Mouse (Mus musculus): ENCODE results near the gene Wdr12. TPM values are rescaled to one million over a fixed set of nuclear protein-coding genes. Genes with fewer than 3 reads are reported as not detected.

Gene Wdr12
- 48.6 and 52.6 TPM in 2 replicates for polyA plus RNA-seq (2014; fragmentation: Nextera tagmentation; extraction: Ambion mirVana)

DNA sequence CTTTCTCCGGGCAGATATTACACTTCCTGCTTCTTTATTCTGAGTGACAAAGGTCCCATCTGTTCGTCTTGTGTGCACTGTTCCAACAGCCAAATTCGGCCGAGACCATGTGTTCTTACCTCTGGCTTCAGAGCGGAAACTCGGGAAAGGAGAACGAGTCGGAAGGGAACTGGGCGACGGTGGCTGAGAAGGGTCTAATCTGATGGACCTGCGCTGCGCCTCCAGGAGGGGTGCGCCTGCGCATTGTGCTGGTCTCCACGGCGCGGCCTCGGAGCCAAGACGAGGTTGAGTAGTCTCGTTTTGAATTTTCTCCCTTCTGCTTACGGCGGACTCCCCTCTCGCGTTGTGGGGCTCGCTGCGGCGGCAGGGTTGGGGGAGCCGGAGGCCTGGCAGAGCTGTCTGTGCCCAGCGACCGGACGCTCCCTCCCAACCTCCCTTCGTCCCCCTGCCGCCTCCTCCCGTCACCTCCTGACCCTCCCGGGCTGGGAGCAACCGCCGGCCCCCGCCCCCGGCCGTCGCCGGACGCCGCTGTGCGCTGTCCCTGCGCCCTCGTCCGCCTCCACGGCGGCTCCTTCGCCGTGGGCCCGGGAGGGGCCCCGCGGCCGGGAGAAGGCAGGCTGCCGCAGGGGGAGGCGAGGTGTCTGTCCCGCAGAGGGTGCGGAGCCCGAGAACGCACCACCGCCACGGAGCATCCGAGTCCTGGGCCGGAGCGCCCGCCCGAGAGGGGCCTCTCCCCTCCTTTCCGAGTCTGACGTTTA lies at the start of gene Wdr12, which contains the start of gene Carf:
Gene Wdr12 (minus strand): TSS at position 622 of the 758 bp plus-strand sequence.
Gene Carf (plus strand): TSS at position 224 of the 758 bp plus-strand sequence.
- under 1% methylated on average over 64 of the region's 71 CpGs for WGBS
- peak within 1 kb of the TSS; percentile 99 for H3K27ac ChIP-seq (ENCODE audit: low read depth)
- peak within 1 kb of the TSS; percentile 68 for H3K4me2 ChIP-seq
- peak within 1 kb of the TSS; percentile 89 for H3K4me3 ChIP-seq (ENCODE audit: low read depth, low read length)
- ATAC-seq (ENCODE audit: insufficient read depth) (peak; percentile 97), DNase-seq (peak; percentile 98)
- no peaks in the 10 kb centered on the region for H3K4me1 ChIP-seq (ENCODE audit: insufficient read depth)
- H3K9ac ChIP-seq = peak within 1 kb of the TSS; percentile 96
- no peak for TF ChIP-seq CTCF (IDR thresholded peaks at IDR 0.05; ENCODE audit: low read depth)
- peaks cover 9% of the 10 kb centered on the region; the same call in 1 of the 2 replicates for H3K36me3 ChIP-seq (ENCODE audit: insufficient read depth)
- H3K9me3 ChIP-seq (ENCODE audit: low read depth, low read length) = no peaks in the 10 kb centered on the region
- no peaks in the 10 kb centered on the region for H3K27me3 ChIP-seq (ENCODE audit: insufficient read depth, low read length)

DNA sequence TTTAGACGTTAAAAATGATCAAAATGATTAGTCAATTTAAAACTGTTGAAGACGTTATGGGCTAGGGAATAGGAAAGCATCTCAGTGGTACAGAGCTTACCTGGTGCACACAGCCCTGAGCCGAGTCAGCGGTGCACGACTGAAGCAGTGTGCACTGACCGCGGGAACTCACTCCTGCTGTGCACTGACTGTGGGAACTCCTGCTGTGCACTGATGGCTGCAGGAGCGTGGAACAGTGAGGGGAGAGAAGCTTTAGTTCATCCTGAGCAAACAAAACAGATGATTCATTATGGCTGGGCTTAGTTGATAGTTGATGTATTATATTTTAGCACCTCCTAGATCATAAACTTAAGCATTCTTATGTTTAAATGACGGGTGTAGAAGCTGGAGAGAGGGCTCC lies 38.9 kb upstream of the Wdr12 start:
- Histone ChIP-seq H3K27me3 (ENCODE audit: insufficient read depth, low read length) (no peaks in the 10 kb centered on the region), H3K9ac (no peak overlapping the region), H3K9me3 (ENCODE audit: low read depth, low read length) (no peaks in the 10 kb centered on the region), H3K27ac (ENCODE audit: low read depth) (no peak overlapping the region), H3K4me2 (no peak overlapping the region), H3K4me3 (ENCODE audit: low read depth, low read length) (no peak overlapping the region), H3K36me3 (ENCODE audit: insufficient read depth) (no peaks in the 10 kb centered on the region), H3K4me1 (ENCODE audit: insufficient read depth) (no peaks in the 10 kb centered on the region)
- no peak for DNase-seq
- no peak for ATAC-seq (ENCODE audit: insufficient read depth)
- no peak for TF ChIP-seq CTCF (IDR thresholded peaks at IDR 0.05; ENCODE audit: low read depth)
- 55% methylated on average over 9 of the region's 9 CpGs for WGBS

DNA sequence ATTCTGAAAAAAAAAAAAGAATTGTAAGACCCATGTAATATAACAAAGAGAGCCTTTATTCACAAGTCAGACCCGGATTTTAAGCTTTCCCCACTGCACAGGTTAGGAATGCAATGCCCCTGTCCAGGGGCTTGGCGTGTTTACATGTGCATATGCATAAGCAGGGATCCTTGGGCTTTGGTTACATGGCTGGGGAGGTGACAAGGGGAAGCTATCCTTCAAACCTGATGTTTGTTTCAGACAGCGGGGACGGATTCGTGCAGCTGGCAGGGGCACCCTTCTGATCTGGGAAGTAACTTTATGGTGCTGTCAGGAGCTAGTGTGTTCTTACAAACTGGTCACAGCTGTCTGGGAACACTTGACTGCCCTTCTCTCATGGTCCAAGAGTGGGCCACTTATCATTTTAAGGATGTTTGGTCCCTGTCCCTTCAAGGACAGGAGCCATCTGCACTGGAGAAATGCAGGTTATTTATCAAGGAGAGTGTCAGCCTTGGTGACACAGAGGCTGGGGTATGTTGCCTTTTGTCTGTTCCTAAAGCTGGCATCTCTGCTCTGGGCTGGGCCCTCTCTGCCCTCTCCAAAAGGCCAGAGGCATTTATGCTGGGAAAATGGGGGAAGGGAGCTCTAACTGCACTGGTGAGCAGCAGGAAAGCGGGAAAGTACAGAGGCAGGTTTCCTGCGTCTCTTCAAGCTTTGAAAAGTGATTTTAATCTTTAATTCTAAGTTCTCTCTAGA lies 19.4 kb upstream of the Wdr12 start:
- DNase-seq = no peak
- no peak overlapping the region for H3K4me3 ChIP-seq (ENCODE audit: low read depth, low read length)
- no peak overlapping the region for H3K4me2 ChIP-seq
- no peak overlapping the region for H3K27ac ChIP-seq (ENCODE audit: low read depth)
- 47% methylated on average over 7 of the region's 7 CpGs for WGBS
- ATAC-seq (ENCODE audit: insufficient read depth) = no peak
- H3K36me3 ChIP-seq (ENCODE audit: insufficient read depth) = no peaks in the 10 kb centered on the region
- no peaks in the 10 kb centered on the region for H3K4me1 ChIP-seq (ENCODE audit: insufficient read depth)
- H3K27me3 ChIP-seq (ENCODE audit: insufficient read depth, low read length) = no peaks in the 10 kb centered on the region
- no peak for TF ChIP-seq CTCF (IDR thresholded peaks at IDR 0.05; ENCODE audit: low read depth)
- no peaks in the 10 kb centered on the region for H3K9me3 ChIP-seq (ENCODE audit: low read depth, low read length)
- no peak overlapping the region for H3K9ac ChIP-seq

DNA sequence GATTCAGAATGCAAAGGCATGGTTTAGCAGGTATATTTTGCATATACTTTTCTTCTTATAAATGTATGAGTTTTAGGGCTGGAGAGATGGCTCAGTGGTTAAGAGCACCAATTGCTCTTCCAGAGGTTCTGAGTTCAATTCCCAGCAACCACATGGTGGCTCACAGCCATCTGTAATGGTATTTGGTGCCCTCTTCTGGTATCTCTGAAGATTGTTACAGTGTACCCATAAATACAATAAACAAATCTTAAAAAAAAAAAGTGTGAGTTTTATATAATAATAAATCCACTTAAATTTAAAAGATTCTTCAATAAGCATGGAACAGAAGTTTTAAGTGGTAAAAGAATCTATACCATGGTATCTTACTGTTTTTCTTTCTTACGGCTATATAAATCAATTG lies 6.1 kb upstream of the Wdr12 start:
- DNase-seq (no peak), ATAC-seq (ENCODE audit: insufficient read depth) (no peak)
- Histone ChIP-seq H3K4me1 (ENCODE audit: insufficient read depth) (no peaks in the 10 kb centered on the region), H3K4me3 (ENCODE audit: low read depth, low read length) (no peak overlapping the region), H3K4me2 (no peak overlapping the region), H3K9ac (no peak overlapping the region), H3K27me3 (ENCODE audit: insufficient read depth, low read length) (no peaks in the 10 kb centered on the region), H3K9me3 (ENCODE audit: low read depth, low read length) (no peaks in the 10 kb centered on the region), H3K27ac (ENCODE audit: low read depth) (no peak overlapping the region), H3K36me3 (ENCODE audit: insufficient read depth) (peaks cover 3% of the 10 kb centered on the region; the same call in 1 of the 2 replicates)
- WGBS = 98% methylated on average over 1 of the region's 1 CpGs
- TF ChIP-seq CTCF (IDR thresholded peaks at IDR 0.05; ENCODE audit: low read depth) = 0 out of 2 replicates have a peak, but pooled peaks have one; percentile 5

DNA sequence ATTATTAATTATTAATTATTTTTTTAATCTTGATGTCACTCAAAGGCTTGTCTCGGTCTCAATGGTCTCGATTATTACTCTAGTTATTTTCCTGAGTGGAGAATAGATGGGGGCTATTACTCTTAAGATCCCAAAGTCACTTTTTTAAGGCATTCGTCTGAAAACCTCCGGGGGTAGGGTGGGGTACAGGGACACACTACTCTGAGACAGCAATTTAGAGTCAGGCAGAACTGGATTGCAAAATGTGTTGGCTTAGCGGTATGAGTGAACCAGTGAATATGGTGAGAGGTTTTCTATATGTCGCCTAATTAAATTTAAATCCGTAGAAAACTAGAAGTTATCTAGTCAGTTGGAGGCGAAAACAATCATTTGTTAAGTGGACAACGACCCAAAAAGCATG lies 394 bp upstream of the Wdr12 start:
- DNase-seq (peak; percentile 13), ATAC-seq (ENCODE audit: insufficient read depth) (no peak)
- Histone ChIP-seq H3K4me2 (peak overlapping the region; percentile 68), H3K27me3 (ENCODE audit: insufficient read depth, low read length) (no peaks in the 10 kb centered on the region), H3K9me3 (ENCODE audit: low read depth, low read length) (no peaks in the 10 kb centered on the region), H3K4me3 (ENCODE audit: low read depth, low read length) (peak overlapping the region; percentile 89), H3K4me1 (ENCODE audit: insufficient read depth) (no peaks in the 10 kb centered on the region), H3K9ac (peak overlapping the region; percentile 96), H3K36me3 (ENCODE audit: insufficient read depth) (peaks cover 5% of the 10 kb centered on the region; the same call in 1 of the 2 replicates), H3K27ac (ENCODE audit: low read depth) (no peak overlapping the region)
- TF ChIP-seq CTCF (IDR thresholded peaks at IDR 0.05; ENCODE audit: low read depth) = no peak
- 11% methylated on average over 9 of the region's 9 CpGs for WGBS

DNA sequence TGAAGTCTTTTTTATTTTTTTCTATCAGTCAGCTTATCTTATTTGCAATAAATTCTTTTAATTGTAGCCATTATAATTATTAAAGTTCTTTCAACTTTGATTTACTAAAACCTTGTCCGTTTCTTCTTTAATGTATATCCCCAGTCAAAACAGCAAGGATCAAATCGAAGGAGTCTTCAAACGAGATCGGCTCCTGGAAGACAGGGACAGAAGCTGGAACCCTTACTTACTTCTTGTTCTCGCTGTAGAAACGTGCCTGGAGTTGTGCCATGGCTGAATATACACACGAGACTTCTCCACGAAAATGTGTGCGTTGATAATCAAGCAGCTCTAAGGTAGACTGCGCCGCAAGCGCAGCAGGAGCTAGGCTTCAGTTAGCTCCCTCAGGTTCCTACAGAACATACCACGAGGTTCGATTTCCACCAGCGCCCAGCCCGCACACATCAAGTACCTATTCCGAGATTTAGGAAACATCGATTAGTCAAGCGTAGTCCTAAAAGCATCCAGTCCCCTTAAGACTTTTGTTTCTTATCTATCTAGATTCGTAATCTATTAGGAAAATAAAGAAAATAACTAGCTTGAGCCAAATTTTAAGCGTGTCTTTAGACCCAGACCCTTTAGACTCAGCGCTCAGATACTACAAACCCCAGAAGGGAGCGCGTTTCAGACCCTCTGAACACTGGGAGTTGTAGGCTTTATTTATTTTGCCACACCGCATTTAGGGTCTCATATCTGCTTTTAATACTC lies 995 bp downstream of the Wdr12 start:
- peak; percentile 88 for ATAC-seq (ENCODE audit: insufficient read depth)
- TF ChIP-seq CTCF (IDR thresholded peaks at IDR 0.05; ENCODE audit: low read depth) = no peak
- WGBS = under 1% methylated on average over 25 of the region's 25 CpGs

More for the DNA sequence above, 995 bp downstream of the Wdr12 start:
- H3K4me2 ChIP-seq = peak overlapping the region; percentile 68
- peak overlapping the region; percentile 96 for H3K9ac ChIP-seq
- H3K27me3 ChIP-seq (ENCODE audit: insufficient read depth, low read length) = no peaks in the 10 kb centered on the region
- no peaks in the 10 kb centered on the region for H3K4me1 ChIP-seq (ENCODE audit: insufficient read depth)
- peak overlapping the region; percentile 89 for H3K4me3 ChIP-seq (ENCODE audit: low read depth, low read length)
- H3K9me3 ChIP-seq (ENCODE audit: low read depth, low read length) = no peaks in the 10 kb centered on the region
- DNase-seq = peak; percentile 84
- peaks cover 16% of the 10 kb centered on the region for H3K36me3 ChIP-seq (ENCODE audit: insufficient read depth)
- peak overlapping the region; percentile 99 for H3K27ac ChIP-seq (ENCODE audit: low read depth)
